Mouse (Mus musculus) central nervous system, embryonic 11.5 days (tissue): ENCODE data around the gene Olfr223. TPM values are rescaled to one million over a fixed set of nuclear protein-coding genes. Genes with fewer than 3 reads are reported as not detected.

ENCODE experiments used
- polyA plus RNA-seq: library from polyadenylated mRNA; depleted of rRNA; stranded (reverse); fragments of >200 nt; gene quantifications from 2 replicates; pipeline ENCODE4 v1.2.3, GENCODE M21; 2012; rRNA removed

Gene Olfr223
- polyA plus RNA-seq, result not detected in 2 replicates

GRCm38 (mm10) chr11:59593189-59593588, at the start of gene Olfr223:
Gene Olfr223, minus strand, starts transcription at chr11:59593289.

GRCm38 (mm10) chr11:59576135-59576534, 17.0 kb downstream of the Olfr223 start, which contains the start of gene Olfr222:
Gene Olfr222, minus strand, starts transcription at chr11:59576235.

GRCm38 (mm10) chr11:59541324-59541723, 51.8 kb downstream of the Olfr223 start, which contains the start of gene Nlrp3:
Gene Nlrp3, plus strand, starts transcription at chr11:59541568.

Other genes starting within 250 kb of the Olfr223 start
- 0.12 TPM in 1 of 2 replicates, not detected in the other for gene Prss38, start 217.6 kb downstream of the Olfr223 start, polyA plus RNA-seq
- 12.6 and 15.1 TPM in 2 replicates for gene Jmjd4, start 143.2 kb downstream of the Olfr223 start, polyA plus RNA-seq
- gene Snap47, start 142.1 kb downstream of the Olfr223 start, polyA plus RNA-seq, result 91.0 and 108 TPM in 2 replicates
- gene Zfp867, start 120.8 kb downstream of the Olfr223 start, polyA plus RNA-seq, result 4.5 and 7.4 TPM in 2 replicates
- 21.5 and 24.5 TPM in 2 replicates for gene Zkscan17, start 66.5 kb downstream of the Olfr223 start, polyA plus RNA-seq
- 0.20 and 0.35 TPM in 2 replicates for gene Nlrp3, start 51.7 kb downstream of the Olfr223 start, polyA plus RNA-seq
- not detected in 2 replicates for gene Olfr222, start 17.1 kb downstream of the Olfr223 start, polyA plus RNA-seq
- 105 and 117 TPM in 2 replicates for gene Mprip, start 68.0 kb upstream of the Olfr223 start, polyA plus RNA-seq
- 1.8 and 2.3 TPM in 2 replicates for gene Pld6, start 194.4 kb upstream of the Olfr223 start, polyA plus RNA-seq
- gene Flcn, start 216.7 kb upstream of the Olfr223 start, polyA plus RNA-seq, result 26.2 and 32.9 TPM in 2 replicates
- 25.7 and 31.2 TPM in 2 replicates for gene Nt5m, start 246.2 kb upstream of the Olfr223 start, polyA plus RNA-seq
- gene Cops3, start 246.5 kb upstream of the Olfr223 start, polyA plus RNA-seq, result 86.5 and 123 TPM in 2 replicates